ENCODE assay signal across 7 mouse cellular contexts in genomic region chr10:36974086-36974675, GRCm38 (mm10). TPM values are rescaled to one million over a fixed set of nuclear protein-coding genes. Genes with fewer than 3 reads are reported as not detected.
A peak's percentile ranks its signal among the peaks of the same experiment; 100 is the strongest.
DNase-seq lines count a peak whose midpoint lies in the region; ATAC-seq lines count a peak whose summit lies in the region.

Gene Hdac2, plus strand, starts transcription at chr10:36974544.

- peak; percentile 98 for ATAC-seq in intestine, embryonic 15.5 days

- H3K27ac ChIP-seq in intestine, embryonic 15.5 days = peak within 1 kb of the TSS; percentile 98
- H3K27ac ChIP-seq in midbrain, embryonic 10.5 days (replicated peaks) = peak within 1 kb of the TSS; percentile 99

- H3K27me3 ChIP-seq in intestine, embryonic 15.5 days (replicated peaks) = no peaks in the 10 kb centered on the region
- H3K27me3 ChIP-seq in midbrain, embryonic 10.5 days (ENCODE audit: low read depth, poor library complexity, severe bottlenecking) = peaks cover 10% of the 10 kb centered on the region

- H3K4me1 ChIP-seq in intestine, embryonic 15.5 days (replicated peaks) = peaks cover 5% of the 10 kb centered on the region
- H3K4me1 ChIP-seq in midbrain, embryonic 10.5 days = peaks cover 15% of the 10 kb centered on the region

- WGBS in intestine, embryonic 15.5 days = under 1% methylated on average over 67 of the region's 67 CpGs
- WGBS in midbrain, embryonic 10.5 days = under 1% methylated on average over 67 of the region's 67 CpGs

- peak within 1 kb of the TSS; percentile 99 for H3K9ac ChIP-seq in intestine, embryonic 15.5 days

- H3K36me3 ChIP-seq in intestine, embryonic 15.5 days = no peaks in the 10 kb centered on the region
- peaks cover 33% of the 10 kb centered on the region for H3K36me3 ChIP-seq in midbrain, embryonic 10.5 days

- peak; percentile 85 to 91 for DNase-seq in adrenal gland, adult 18-20 months (ENCODE audit: low spot score in 2 of 2)
- DNase-seq in embryo, embryonic 11 days = peak; percentile 94
- DNase-seq in gastrocnemius, postnatal 36 days = peak; percentile 80 to 88
- peak; percentile 89 to 91 for DNase-seq in left cerebral cortex, postnatal 25 days (ENCODE audit: low spot score in 2 of 2)
- DNase-seq in midbrain, embryonic 10.5 days (ENCODE audit: low spot score) = peak; percentile 90
- peak; percentile 90 for DNase-seq in right cerebral cortex, postnatal 4 days

- H3K4me3 ChIP-seq in intestine, embryonic 15.5 days (replicated peaks) = peak within 1 kb of the TSS; percentile 99
- peak within 1 kb of the TSS; percentile 94 for H3K4me3 ChIP-seq in midbrain, embryonic 10.5 days

- H3K4me2 ChIP-seq in intestine, embryonic 15.5 days (replicated peaks) = peak within 1 kb of the TSS; percentile 84

- no peaks in the 10 kb centered on the region for H3K9me3 ChIP-seq in intestine, embryonic 15.5 days
- H3K9me3 ChIP-seq in midbrain, embryonic 10.5 days (replicated peaks) = peaks cover 22% of the 10 kb centered on the region

- intact Hi-C loops in gastrocnemius, postnatal 36 days (cut with DNase I) = no loop called here
- intact Hi-C loops in left cerebral cortex, postnatal 25 days (cut with DNase I) = no loop called here

RNA-seq across cellular contexts. Expression of gene Hdac2, which starts in this region (rescaled TPM):
- total RNA-seq in adrenal gland, adult 18-20 months (2021) = 10 to 100 TPM; 66.2 to 82.4 TPM
- 10 to 100 TPM; 48.5 to 51.6 TPM for total RNA-seq in gastrocnemius, postnatal 36 days (2021)
- polyA plus RNA-seq in intestine, embryonic 15.5 days (2015; fragmentation: Nextera tagmentation; extraction: Ambion mirVana) = 160 and 173 TPM in 2 replicates
- total RNA-seq in left cerebral cortex, postnatal 25 days (2021) = 10 to 100 TPM; 90.8 to 91.5 TPM
- polyA plus RNA-seq in midbrain, embryonic 10.5 days (2016; fragmentation: Nextera tagmentation; extraction: Ambion mirVana) = 311 and 325 TPM in 2 replicates

Comparison
In these comparisons a context has a peak if more than half of its experiments do, and no peak if none do; other contexts are left out.
1. Peak in every context shown above with its lines: DNase-seq, ATAC-seq, H3K4me3 ChIP-seq and H3K27ac ChIP-seq.